Mouse (Mus musculus) intestine, embryonic 16.5 days (tissue): ENCODE results near the gene Ifrd2. TPM values are rescaled to one million over a fixed set of nuclear protein-coding genes. Genes with fewer than 3 reads are reported as not detected.
A peak's percentile ranks its signal among the peaks of the same experiment; 100 is the strongest.

Source experiments
- ATAC-seq: fragments of 200-750 bp; cut with Nextera tagmentation; 2 replicates; pipeline ENCODE4 v1.8.0; 2017; ENCODE audit warnings: moderate TSS enrichment, moderate library complexity
- H3K27ac ChIP-seq: fragments of 300-500 bp; sonication (generic); 2 replicates; pipeline ENCODE4 v1.5.1; 2014; ENCODE audit warnings: mild to moderate bottlenecking, low read length
- H3K27me3 ChIP-seq: fragments of 300-500 bp; sonication (generic); replicated peaks from 2 replicates; pipeline ENCODE4 v1.6.1; 2014; ENCODE audit warnings: low read length, control low read depth, mixed read lengths; ENCODE audit not compliant: control insufficient read depth, insufficient read depth
- H3K36me3 ChIP-seq: fragments of 300-500 bp; sonication (generic); 2 replicates; pipeline ENCODE4 v1.6.1; 2014; ENCODE audit warnings: low read length, control low read depth; ENCODE audit not compliant: control insufficient read depth, insufficient read depth
- H3K4me1 ChIP-seq: fragments of 300-500 bp; sonication (generic); 2 replicates; pipeline ENCODE4 v1.6.1; 2014; ENCODE audit warnings: low read length, control low read depth, mixed read lengths; ENCODE audit not compliant: control insufficient read depth, insufficient read depth
- H3K4me2 ChIP-seq: fragments of 300-500 bp; sonication (generic); 2 replicates; pipeline ENCODE4 v1.6.1; 2014; ENCODE audit warnings: low read depth, low read length, control low read depth
- H3K4me3 ChIP-seq: fragments of 300-500 bp; sonication (generic); 2 replicates; pipeline ENCODE4 v1.5.1; 2014; ENCODE audit warnings: mild to moderate bottlenecking, low read length
- H3K9ac ChIP-seq: fragments of 300-500 bp; sonication (generic); 2 replicates; pipeline ENCODE4 v1.6.1; 2014; ENCODE audit warnings: low read depth, low read length
- H3K9me3 ChIP-seq: fragments of 300-500 bp; sonication (generic); 2 replicates; pipeline ENCODE4 v1.6.1; 2016; ENCODE audit warnings: low read length, control low read depth; ENCODE audit not compliant: control insufficient read depth
- WGBS: fragments of 180-500 bp; shearing (Covaris S2); extraction: QIAGEN DNeasy Blood & Tissue Kit; methylation state at CpG from one replicate; pipeline ENCODE4 v1.1.7; 2014; 5-methylcytosine and 5-hydroxymethylcytosine counted together
- polyA plus RNA-seq: library from polyadenylated mRNA; unstranded; fragments of >200 nt; fragmentation: Nextera tagmentation; extraction: Ambion mirVana; gene quantifications from 2 replicates; pipeline ENCODE4 v1.2.1, GENCODE M21; 2015

The Ifrd2 gene
- polyA plus RNA-seq, 1 experiment from 2014 or later: 89.6 TPM

- H3K27ac ChIP-seq: peak overlapping the region; percentile 85
- peak overlapping the region; percentile 74 for H3K4me2 ChIP-seq
These were observed 2.8 kb downstream of the Ifrd2 start for GRCm38 (mm10) chr9:107590058-107590772.

DNA sequence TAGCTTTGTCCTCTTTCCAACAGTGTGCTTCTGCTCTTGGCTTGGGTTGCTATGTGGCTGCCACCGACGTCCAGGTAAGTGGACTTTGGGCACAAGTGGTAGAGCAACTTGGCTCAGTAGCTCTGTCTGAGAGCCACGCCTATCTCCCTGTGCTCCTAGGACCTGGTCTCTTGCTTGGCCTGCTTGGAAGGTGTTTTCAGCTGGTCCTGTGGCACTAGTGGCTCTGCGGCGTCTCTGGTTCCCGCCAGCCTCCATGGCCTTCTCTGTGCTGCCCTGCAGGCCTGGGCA is 3.3 kb downstream of the Ifrd2 start:
- Histone ChIP-seq H3K4me3 (peak overlapping the region; percentile 15; the same call in 1 of the 2 replicates), H3K4me1 (peaks cover 31% of the 10 kb centered on the region), H3K36me3 (peaks cover 23% of the 10 kb centered on the region), H3K4me2 (peak overlapping the region; percentile 43), H3K9me3 (no peaks in the 10 kb centered on the region), H3K27ac (peak overlapping the region; percentile 85), H3K9ac (peak overlapping the region; percentile 55), H3K27me3 (no peaks in the 10 kb centered on the region)
- no peak for ATAC-seq
- 83% methylated on average over 6 of the region's 6 CpGs for WGBS

More at GRCm38 (mm10) chr9:107590058-107590772, 2.8 kb downstream of the Ifrd2 start:
- 75% methylated on average over 25 of the region's 25 CpGs for WGBS
- peak overlapping the region; percentile 15; the same call in 1 of the 2 replicates for H3K4me3 ChIP-seq
- peak; percentile 41 for ATAC-seq
- no peaks in the 10 kb centered on the region for H3K9me3 ChIP-seq
- peaks cover 31% of the 10 kb centered on the region for H3K4me1 ChIP-seq
- H3K27me3 ChIP-seq: no peaks in the 10 kb centered on the region
- H3K36me3 ChIP-seq: peaks cover 23% of the 10 kb centered on the region
- H3K9ac ChIP-seq: peak overlapping the region; percentile 83

DNA sequence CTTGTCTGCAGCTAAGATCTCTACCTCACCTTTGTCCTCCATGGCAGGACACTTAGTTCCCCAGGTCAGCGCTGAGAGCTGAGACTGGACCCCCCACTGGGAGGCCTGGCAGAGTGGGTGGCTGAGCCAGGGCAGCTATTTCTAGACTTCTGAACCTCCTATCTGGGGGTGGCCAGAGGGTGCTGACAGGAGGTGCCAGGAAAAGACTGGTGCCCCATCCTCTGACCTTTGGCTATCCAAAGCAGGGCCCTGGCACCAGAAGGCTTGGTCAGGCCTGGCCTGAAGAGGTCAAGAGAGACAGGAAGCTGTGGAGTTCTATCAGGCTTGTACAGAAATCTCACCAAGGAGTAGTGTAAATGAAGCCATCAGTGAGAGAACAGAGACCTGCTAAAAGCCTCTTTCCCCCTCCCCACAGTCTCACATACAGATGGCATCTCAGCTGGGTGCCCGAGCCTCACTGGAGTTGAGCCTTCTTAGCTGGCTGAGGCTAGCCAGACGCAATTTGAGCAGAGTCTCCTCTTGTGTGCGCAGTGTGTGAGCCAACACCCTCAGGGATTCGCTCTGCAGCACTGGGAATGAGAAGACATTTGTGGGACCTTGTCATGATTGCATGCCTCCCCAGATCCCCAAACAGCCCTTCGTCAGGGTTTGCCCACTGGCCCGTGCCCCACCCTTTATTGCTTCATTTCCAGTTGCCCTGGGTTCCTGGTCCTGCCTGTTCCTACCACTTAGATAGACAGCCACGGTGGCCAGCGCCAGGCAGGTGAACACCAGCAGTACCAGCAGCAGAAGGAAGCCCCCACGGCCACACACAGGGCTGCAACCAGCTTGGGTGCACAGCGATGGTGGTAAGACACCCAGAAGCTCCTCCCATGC is 5.9 kb downstream of the Ifrd2 start:
- no peak overlapping the region for H3K4me2 ChIP-seq
- ATAC-seq: no peak
- H3K9ac ChIP-seq: no peak overlapping the region
- peaks cover 23% of the 10 kb centered on the region for H3K36me3 ChIP-seq
- WGBS: 80% methylated on average over 11 of the region's 11 CpGs
- no peaks in the 10 kb centered on the region for H3K9me3 ChIP-seq
- H3K27me3 ChIP-seq: no peaks in the 10 kb centered on the region
- H3K4me1 ChIP-seq: peaks cover 25% of the 10 kb centered on the region
- no peak overlapping the region for H3K4me3 ChIP-seq
- H3K27ac ChIP-seq: no peak overlapping the region

- no peak overlapping the region for H3K4me3 ChIP-seq
- no peaks in the 10 kb centered on the region for H3K9me3 ChIP-seq
- no peak for ATAC-seq
- H3K27me3 ChIP-seq: no peaks in the 10 kb centered on the region
- peaks cover 23% of the 10 kb centered on the region for H3K36me3 ChIP-seq
- no peak overlapping the region for H3K27ac ChIP-seq
- H3K9ac ChIP-seq: no peak overlapping the region
- H3K4me2 ChIP-seq: no peak overlapping the region
- 80% methylated on average over 8 of the region's 8 CpGs for WGBS
- peaks cover 21% of the 10 kb centered on the region for H3K4me1 ChIP-seq
These were observed 7.0 kb downstream of the Ifrd2 start for GRCm38 (mm10) chr9:107594281-107595062.

- 88% methylated on average over 11 of the region's 11 CpGs for WGBS
- Histone ChIP-seq H3K36me3 (peaks cover 15% of the 10 kb centered on the region), H3K27ac (no peak overlapping the region), H3K4me1 (peaks cover 21% of the 10 kb centered on the region; the same call in 1 of the 2 replicates), H3K9me3 (no peaks in the 10 kb centered on the region), H3K9ac (no peak overlapping the region), H3K4me3 (no peak overlapping the region), H3K4me2 (no peak overlapping the region), H3K27me3 (no peaks in the 10 kb centered on the region)
- ATAC-seq: no peak
These were observed 9.5 kb downstream of the Ifrd2 start for GRCm38 (mm10) chr9:107596619-107597569.

DNA sequence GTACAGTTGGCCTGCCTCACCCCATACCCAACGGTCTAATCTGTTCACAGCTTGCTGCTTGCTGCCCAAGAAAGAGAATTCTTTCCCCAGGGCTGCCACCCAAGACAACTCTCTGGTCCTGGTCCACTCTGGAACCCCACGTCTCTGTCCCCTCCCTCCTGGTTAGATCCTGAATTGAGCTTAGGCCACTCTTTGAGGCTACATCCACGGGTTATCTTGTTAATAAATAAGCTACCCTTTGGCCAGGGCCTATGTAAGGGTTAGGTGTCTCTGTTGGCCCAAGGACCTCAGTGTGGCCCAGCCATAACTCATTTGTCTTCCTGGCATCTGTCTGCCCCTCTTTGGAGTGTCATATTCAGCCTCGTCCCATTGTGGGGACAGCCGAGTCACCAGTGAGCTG is 10.9 kb downstream of the Ifrd2 start:
- no peak for ATAC-seq
- WGBS: 63% methylated on average over 5 of the region's 5 CpGs
- no peak overlapping the region for H3K27ac ChIP-seq

DNA sequence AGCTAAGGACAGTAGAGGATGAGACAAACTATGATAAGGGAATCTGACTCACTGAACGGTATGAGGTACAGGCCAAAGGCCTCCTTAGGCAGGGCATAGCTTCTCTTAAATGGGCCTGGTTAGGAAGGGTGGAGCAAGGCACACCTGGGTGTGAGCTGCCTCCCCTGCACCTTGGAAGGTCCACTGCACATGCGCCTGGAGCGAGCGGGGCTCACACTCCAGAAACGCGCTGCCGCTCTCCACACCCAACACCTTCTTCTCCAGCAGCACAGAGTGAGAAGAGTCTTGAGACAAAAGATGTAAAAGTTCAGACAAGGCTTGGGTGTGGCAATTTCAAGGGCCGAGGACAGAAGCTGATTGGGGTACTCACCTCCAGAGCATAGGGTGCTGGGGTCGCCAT is 12.0 kb downstream of the Ifrd2 start:
- Histone ChIP-seq H3K9ac (no peak overlapping the region), H3K27ac (no peak overlapping the region), H3K9me3 (no peaks in the 10 kb centered on the region), H3K4me3 (no peak overlapping the region), H3K27me3 (no peaks in the 10 kb centered on the region), H3K36me3 (peaks cover 2% of the 10 kb centered on the region; the same call in 1 of the 2 replicates), H3K4me2 (no peak overlapping the region), H3K4me1 (peaks cover 42% of the 10 kb centered on the region)
- 81% methylated on average over 9 of the region's 9 CpGs for WGBS
- ATAC-seq: no peak

More for the DNA sequence above, 10.9 kb downstream of the Ifrd2 start:
- Histone ChIP-seq H3K9me3 (no peaks in the 10 kb centered on the region), H3K4me3 (no peak overlapping the region), H3K9ac (peak overlapping the region; percentile 24; the same call in 1 of the 2 replicates), H3K4me2 (no peak overlapping the region), H3K36me3 (peaks cover 8% of the 10 kb centered on the region; the same call in 1 of the 2 replicates), H3K27me3 (no peaks in the 10 kb centered on the region), H3K4me1 (peaks cover 32% of the 10 kb centered on the region)

DNA sequence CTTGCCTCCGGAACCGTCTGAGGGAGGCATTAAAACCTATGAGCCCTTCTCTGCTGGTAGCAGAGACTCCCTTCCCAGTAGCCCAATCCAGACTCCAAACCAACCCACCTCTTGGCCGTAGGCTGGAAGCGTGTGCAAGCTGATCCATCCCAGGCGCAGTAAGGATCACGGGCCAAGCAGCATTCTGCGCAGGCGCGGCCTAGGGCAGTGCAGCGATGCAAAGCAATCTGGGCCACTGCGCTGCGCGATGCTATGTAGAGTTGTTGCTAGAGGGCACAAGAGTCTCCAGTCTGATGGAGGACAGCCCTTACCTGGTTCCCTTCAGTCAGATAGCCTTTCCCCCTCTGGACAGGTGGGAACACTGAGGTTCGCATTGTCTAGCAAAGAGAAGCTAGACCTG is 12.4 kb downstream of the Ifrd2 start:
- H3K4me3 ChIP-seq: no peak overlapping the region
- 68% methylated on average over 14 of the region's 14 CpGs for WGBS
- peaks cover 42% of the 10 kb centered on the region for H3K4me1 ChIP-seq
- ATAC-seq: no peak
- peaks cover 2% of the 10 kb centered on the region; the same call in 1 of the 2 replicates for H3K36me3 ChIP-seq
- H3K27ac ChIP-seq: no peak overlapping the region
- no peak overlapping the region for H3K4me2 ChIP-seq
- no peak overlapping the region for H3K9ac ChIP-seq
- no peaks in the 10 kb centered on the region for H3K27me3 ChIP-seq
- H3K9me3 ChIP-seq: no peaks in the 10 kb centered on the region
